Mouse (Mus musculus): Measurements from ENCODE around the gene Slc13a5. TPM values are rescaled to one million over a fixed set of nuclear protein-coding genes. Genes with fewer than 3 reads are reported as not detected.

Slc13a5 gene
- total RNA-seq, 2 experiments from 2014 or later: 9.9 to 12.2 TPM

GRCm38 (mm10) chr11:72207204-72207833, 59.7 kb downstream of the Slc13a5 start, which contains the start of the genes 4933427D14Rik and Txndc17:
Gene 4933427D14Rik (minus strand): TSS chr11:72207459.
Gene Txndc17 (plus strand): TSS chr11:72207547.
- DNase-seq (ENCODE audit: extremely low spot score in 1 of 2, low spot score in 1 of 2): peak; percentile 75 to 77

GRCm38 (mm10) chr11:72206341-72207203, 60.5 kb downstream of the Slc13a5 start, which contains the start of gene Gm43951:
Gene Gm43951 (minus strand): TSS chr11:72206840.
- peak in 1 of 2 experiments; percentile 40 for DNase-seq (ENCODE audit: extremely low spot score in 1 of 2, low spot score in 1 of 2)

GRCm38 (mm10) chr11:72205256-72205655, 61.8 kb downstream of the Slc13a5 start:
- DNase-seq (ENCODE audit: extremely low spot score in 1 of 2, low spot score in 1 of 2): no peak

- no peak for DNase-seq (ENCODE audit: extremely low spot score in 1 of 2, low spot score in 1 of 2)
Observed at GRCm38 (mm10) chr11:72203440-72203839, 63.6 kb downstream of the Slc13a5 start.

GRCm38 (mm10) chr11:72196506-72196905, 70.5 kb downstream of the Slc13a5 start:
- DNase-seq (ENCODE audit: extremely low spot score in 1 of 2, low spot score in 1 of 2): no peak

- no peak for DNase-seq (ENCODE audit: extremely low spot score in 1 of 2, low spot score in 1 of 2)
Observed at GRCm38 (mm10) chr11:72194259-72194658, 72.8 kb downstream of the Slc13a5 start.

Other genes starting within 250 kb of the Slc13a5 start
- gene Aipl1, start 229.7 kb downstream of the Slc13a5 start, total RNA-seq (2021): not detected
- gene Pimreg, start 225.2 kb downstream of the Slc13a5 start, total RNA-seq (2021): under 1 TPM; 0.40 to 0.89 TPM
- 10 to 100 TPM; 25.0 to 27.9 TPM for gene Pitpnm3, start 131.4 kb downstream of the Slc13a5 start, total RNA-seq (2021)
- gene Gm43951, start 60.4 kb downstream of the Slc13a5 start, total RNA-seq (2021): 10 to 100 TPM in 1 of 2 experiments, 1 to 10 TPM in 1; 8.2 to 12.9 TPM
- 10 to 100 TPM; 21.1 to 27.1 TPM for gene 4933427D14Rik, start 59.8 kb downstream of the Slc13a5 start, total RNA-seq (2021)
- gene Txndc17, start 59.7 kb downstream of the Slc13a5 start, total RNA-seq (2021): 10 to 100 TPM; 31.8 to 36.8 TPM
- gene Med31, start 51.6 kb downstream of the Slc13a5 start, total RNA-seq (2021): 10 to 100 TPM; 14.5 to 16.4 TPM
- gene Xaf1, start 34.4 kb upstream of the Slc13a5 start, total RNA-seq (2021): 1 to 10 TPM; 2.4 to 3.3 TPM
- not detected for gene Fbxo39, start 47.2 kb upstream of the Slc13a5 start, total RNA-seq (2021)
- 1 to 10 TPM; 2.7 to 3.1 TPM for gene Tekt1, start 95.2 kb upstream of the Slc13a5 start, total RNA-seq (2021)
- gene Smtnl2, start 144.5 kb upstream of the Slc13a5 start, total RNA-seq (2021): 1 to 10 TPM; 2.0 to 3.0 TPM
- gene Ggt6, start 168.3 kb upstream of the Slc13a5 start, total RNA-seq (2021): under 1 TPM in 1 of 2 experiments, not detected in 1; 0.20 TPM
- 10 to 100 TPM; 48.3 to 54.0 TPM for gene Mybbp1a, start 174.1 kb upstream of the Slc13a5 start, total RNA-seq (2021)
- 10 to 100 TPM; 95.8 to 97.0 TPM for gene Spns2, start 222.7 kb upstream of the Slc13a5 start, total RNA-seq (2021)